Mouse (Mus musculus) forebrain, embryonic 14.5 days (tissue): ENCODE measurements around the gene Gm42674. TPM values are rescaled to one million over a fixed set of nuclear protein-coding genes. Genes with fewer than 3 reads are reported as not detected.

ENCODE experiments used
- polyA plus RNA-seq: library from polyadenylated mRNA; unstranded; fragments of >200 nt; fragmentation: Nextera tagmentation; extraction: Ambion mirVana; gene quantifications from 2 replicates; pipeline ENCODE4 v1.2.1, GENCODE M21; 2014

Gm42674 gene
- polyA plus RNA-seq, 1 experiment from 2014 or later: not detected

Other genes with a start within 250 kb of the Gm42674 start
- 11.9 and 13.4 TPM in 2 replicates for gene Slc27a3, start 212.0 kb upstream of the Gm42674 start, polyA plus RNA-seq
- 20.7 and 25.3 TPM in 2 replicates for gene Ints3, start 168.3 kb upstream of the Gm42674 start, polyA plus RNA-seq
- gene Npr1, start 136.0 kb upstream of the Gm42674 start, polyA plus RNA-seq: 2.5 and 3.4 TPM in 2 replicates
- gene Ilf2, start 125.8 kb upstream of the Gm42674 start, polyA plus RNA-seq: 266 and 312 TPM in 2 replicates
- 76.7 and 77.3 TPM in 2 replicates for gene Snapin, start 110.9 kb upstream of the Gm42674 start, polyA plus RNA-seq
- gene Chtop, start 92.4 kb upstream of the Gm42674 start, polyA plus RNA-seq: 137 and 141 TPM in 2 replicates
- gene S100a1, start 87.5 kb upstream of the Gm42674 start, polyA plus RNA-seq: 12.5 and 13.1 TPM in 2 replicates
- 9.4 and 11.1 TPM in 2 replicates for gene S100a13, start 87.5 kb upstream of the Gm42674 start, polyA plus RNA-seq
- gene S100a14, start 75.0 kb upstream of the Gm42674 start, polyA plus RNA-seq: not detected in 2 replicates
- gene S100a16, start 64.7 kb upstream of the Gm42674 start, polyA plus RNA-seq: 40.6 and 43.2 TPM in 2 replicates
- not detected in 2 replicates for gene S100a3, start 41.3 kb upstream of the Gm42674 start, polyA plus RNA-seq
- gene S100a2, start 11.7 kb upstream of the Gm42674 start, polyA plus RNA-seq: not detected in 2 replicates
- gene S100a4, start 1.9 kb downstream of the Gm42674 start, polyA plus RNA-seq: 1.3 and 1.9 TPM in 2 replicates
- not detected in 2 replicates for gene S100a5, start 6.6 kb downstream of the Gm42674 start, polyA plus RNA-seq
- gene S100a6, start 11.0 kb downstream of the Gm42674 start, polyA plus RNA-seq: 19.6 and 22.8 TPM in 2 replicates
- gene S100a7a, start 52.1 kb downstream of the Gm42674 start, polyA plus RNA-seq: not detected in 2 replicates
- gene S100a8, start 67.1 kb downstream of the Gm42674 start, polyA plus RNA-seq: 1.5 and 3.3 TPM in 2 replicates
- gene S100a9, start 93.8 kb downstream of the Gm42674 start, polyA plus RNA-seq: 2.0 and 3.1 TPM in 2 replicates
- not detected in 2 replicates for gene Pglyrp4, start 125.0 kb downstream of the Gm42674 start, polyA plus RNA-seq
- not detected in 2 replicates for gene Gm5849, start 176.0 kb downstream of the Gm42674 start, polyA plus RNA-seq